ENCODE assay signal across 8 mouse cellular contexts in genomic region chr11:120617519-120618112, GRCm38 (mm10). TPM values are rescaled to one million over a fixed set of nuclear protein-coding genes. Genes with fewer than 3 reads are reported as not detected.
DNase-seq lines count a peak whose midpoint lies in the region; ATAC-seq lines count a peak whose summit lies in the region.

Gene Pcyt2, minus strand, starts transcription at chr11:120617936.

- intact Hi-C loops in gastrocnemius, postnatal 14 days (cut with DNase I; ENCODE audit: low total_unique reads) = no loop called here
- intact Hi-C loops in left cerebral cortex, postnatal 10 days (cut with DNase I) = no loop called here

- ATAC-seq in inflammation-experienced regulatory T-cells, adult 6 months = peak; percentile 94
- ATAC-seq in megakaryocyte-erythroid progenitor cell, adult 5-6 weeks (replicated peaks; ENCODE audit: low FRiP score, low TSS enrichment, poor library complexity, severe bottlenecking) = peak; percentile 84

- DNase-seq in adipocyte (ENCODE audit: low spot score) = peak; percentile 85
- DNase-seq in embryo, embryonic 10 days (ENCODE audit: low spot score) = peak; percentile 94
- DNase-seq in gastrocnemius, postnatal 14 days = peak; percentile 93
- DNase-seq in left cerebral cortex, postnatal 10 days (ENCODE audit: extremely low spot score in 1 of 2, low spot score in 2 of 2) = peak; percentile 87 to 95
- DNase-seq in right cerebral cortex, postnatal 25 days = peak; percentile 94
- peak; percentile 91 to 92 for DNase-seq in urinary bladder, postnatal 4 days (ENCODE audit: low spot score in 2 of 2)

RNA-seq across cellular contexts. Expression of gene Pcyt2, which starts in this region (rescaled TPM):
- total RNA-seq in gastrocnemius, postnatal 14 days (2021) = 10 to 100 TPM; 25.7 to 25.8 TPM
- 100 to 1,000 TPM in 2 of 3 experiments, 10 to 100 TPM in 1; 66.1 to 124 (median 113) TPM for polyA plus RNA-seq in inflammation-experienced regulatory T-cells, adult 6 months (2017; shearing (Covaris generic))
- total RNA-seq in left cerebral cortex, postnatal 10 days (2021) = 100 to 1,000 TPM; 130 TPM
- total RNA-seq in megakaryocyte-erythroid progenitor cell, adult 5-6 weeks (2014; fragmentation: Nextera tagmentation) = 74.6 and 87.3 TPM in 2 replicates
- total RNA-seq in megakaryocyte-erythroid progenitor cell, adult 5-6 weeks (2017) = 28.5 and 29.6 TPM in 2 replicates

Comparison
In these comparisons a context has a peak if more than half of its experiments do, and no peak if none do; other contexts are left out.
1. Peak in every context shown above with its lines: DNase-seq and ATAC-seq.